Mouse (Mus musculus) kidney, embryonic 15.5 days (tissue): ENCODE data around the gene Accs. TPM values are rescaled to one million over a fixed set of nuclear protein-coding genes. Genes with fewer than 3 reads are reported as not detected.
A peak's percentile ranks its signal among the peaks of the same experiment; 100 is the strongest.

Experiments
- ATAC-seq: fragments of 200-750 bp; cut with Nextera tagmentation; replicated peaks from 2 replicates; pipeline ENCODE4 v1.8.0; 2017; ENCODE audit warnings: moderate TSS enrichment; ENCODE audit not compliant: low FRiP score
- H3K27ac ChIP-seq: fragments of 300-500 bp; sonication (generic); 2 replicates; pipeline ENCODE4 v1.5.1; 2015; ENCODE audit warnings: mild to moderate bottlenecking, inconsistent platforms
- H3K27me3 ChIP-seq: fragments of 300-500 bp; sonication (generic); 2 replicates; pipeline ENCODE4 v1.6.1; 2015; ENCODE audit warnings: inconsistent platforms
- H3K36me3 ChIP-seq: fragments of 300-500 bp; sonication (generic); 2 replicates; pipeline ENCODE4 v1.6.1; 2015; ENCODE audit warnings: inconsistent platforms
- H3K4me1 ChIP-seq: fragments of 300-500 bp; sonication (generic); 2 replicates; pipeline ENCODE4 v1.6.1; 2015; ENCODE audit warnings: inconsistent platforms
- H3K4me2 ChIP-seq: fragments of 300-500 bp; sonication (generic); 2 replicates; pipeline ENCODE4 v1.6.1; 2015; ENCODE audit warnings: moderate library complexity, mild to moderate bottlenecking, inconsistent platforms
- H3K4me3 ChIP-seq: fragments of 300-500 bp; sonication (generic); replicated peaks from 2 replicates; pipeline ENCODE4 v1.5.1; 2015; ENCODE audit warnings: mild to moderate bottlenecking, inconsistent platforms
- H3K9ac ChIP-seq: fragments of 300-500 bp; sonication (generic); 2 replicates; pipeline ENCODE4 v1.6.1; 2015; ENCODE audit warnings: mild to moderate bottlenecking, inconsistent platforms
- H3K9me3 ChIP-seq: fragments of 300-500 bp; sonication (generic); replicated peaks from 2 replicates; pipeline ENCODE4 v1.6.1; 2016; ENCODE audit warnings: inconsistent platforms
- WGBS: fragments of 180-500 bp; shearing (Covaris S2); methylation state at CpG from one replicate; pipeline ENCODE4 v1.1.7; 2015; ENCODE audit warnings: mixed read lengths; 5-methylcytosine and 5-hydroxymethylcytosine counted together
- polyA plus RNA-seq: library from polyadenylated mRNA; unstranded; fragments of >200 nt; fragmentation: Nextera tagmentation; extraction: Ambion mirVana; gene quantifications from 2 replicates; pipeline ENCODE4 v1.2.1, GENCODE M21; 2015

Accs gene
- polyA plus RNA-seq, 1 experiment from 2014 or later: 10.6 TPM

- 90% methylated on average over 3 of the region's 3 CpGs for WGBS
- Histone ChIP-seq H3K36me3 (peaks cover 74% of the 10 kb centered on the region), H3K4me3 (no peak overlapping the region), H3K4me1 (no peaks in the 10 kb centered on the region), H3K9me3 (no peaks in the 10 kb centered on the region), H3K27me3 (no peaks in the 10 kb centered on the region), H3K4me2 (no peak overlapping the region), H3K9ac (no peak overlapping the region), H3K27ac (no peak overlapping the region)
- ATAC-seq: no peak
Measured at GRCm38 (mm10) chr2:93841349-93841748, 8.4 kb downstream of the Accs start.

- WGBS: 89% methylated on average over 6 of the region's 6 CpGs
- Histone ChIP-seq H3K4me3 (no peak overlapping the region), H3K4me1 (no peaks in the 10 kb centered on the region), H3K36me3 (peaks cover 70% of the 10 kb centered on the region), H3K9ac (no peak overlapping the region), H3K4me2 (no peak overlapping the region), H3K9me3 (no peaks in the 10 kb centered on the region), H3K27me3 (no peaks in the 10 kb centered on the region), H3K27ac (no peak overlapping the region)
- ATAC-seq: no peak
Measured at GRCm38 (mm10) chr2:93840109-93840508, 9.6 kb downstream of the Accs start.

DNA sequence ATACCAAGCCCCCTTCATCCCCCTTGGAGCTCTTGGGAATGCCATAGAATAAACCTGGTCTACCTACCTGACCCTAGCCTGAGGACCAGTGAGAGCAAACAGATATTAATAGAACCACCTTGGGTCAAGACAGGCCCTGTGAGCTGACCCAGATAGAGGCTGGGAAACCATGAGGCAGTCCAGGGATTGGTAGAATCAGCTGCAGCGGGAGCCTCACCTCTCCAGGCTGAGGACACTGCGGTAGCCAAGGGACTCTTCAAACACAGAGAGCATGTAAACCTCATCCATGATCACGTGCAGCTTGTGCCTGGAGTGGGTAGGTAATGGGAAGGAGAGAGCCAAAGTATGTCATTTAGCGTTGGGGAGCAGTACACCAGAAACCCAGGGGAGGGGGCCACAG, 10.8 kb downstream of the Accs start:
- no peak overlapping the region for H3K9ac ChIP-seq
- WGBS: 94% methylated on average over 4 of the region's 4 CpGs
- H3K9me3 ChIP-seq: no peaks in the 10 kb centered on the region
- H3K4me1 ChIP-seq: no peaks in the 10 kb centered on the region
- ATAC-seq: no peak
- no peak overlapping the region for H3K27ac ChIP-seq
- H3K36me3 ChIP-seq: peaks cover 68% of the 10 kb centered on the region
- no peaks in the 10 kb centered on the region for H3K27me3 ChIP-seq
- no peak overlapping the region for H3K4me3 ChIP-seq
- no peak overlapping the region for H3K4me2 ChIP-seq

GRCm38 (mm10) chr2:93836232-93836785, 13.4 kb downstream of the Accs start:
- Histone ChIP-seq H3K9me3 (no peaks in the 10 kb centered on the region), H3K27ac (no peak overlapping the region), H3K36me3 (peaks cover 52% of the 10 kb centered on the region), H3K27me3 (no peaks in the 10 kb centered on the region), H3K4me1 (no peaks in the 10 kb centered on the region), H3K4me3 (no peak overlapping the region), H3K9ac (no peak overlapping the region), H3K4me2 (no peak overlapping the region)
- 71% methylated on average over 13 of the region's 13 CpGs for WGBS
- ATAC-seq: no peak

- Histone ChIP-seq H3K27me3 (no peaks in the 10 kb centered on the region), H3K27ac (no peak overlapping the region), H3K4me3 (no peak overlapping the region), H3K4me1 (no peaks in the 10 kb centered on the region), H3K4me2 (no peak overlapping the region), H3K9me3 (no peaks in the 10 kb centered on the region), H3K9ac (no peak overlapping the region), H3K36me3 (peaks cover 45% of the 10 kb centered on the region)
- WGBS: 78% methylated on average over 11 of the region's 11 CpGs
- no peak for ATAC-seq
Measured at GRCm38 (mm10) chr2:93835596-93835995, 14.1 kb downstream of the Accs start.

DNA sequence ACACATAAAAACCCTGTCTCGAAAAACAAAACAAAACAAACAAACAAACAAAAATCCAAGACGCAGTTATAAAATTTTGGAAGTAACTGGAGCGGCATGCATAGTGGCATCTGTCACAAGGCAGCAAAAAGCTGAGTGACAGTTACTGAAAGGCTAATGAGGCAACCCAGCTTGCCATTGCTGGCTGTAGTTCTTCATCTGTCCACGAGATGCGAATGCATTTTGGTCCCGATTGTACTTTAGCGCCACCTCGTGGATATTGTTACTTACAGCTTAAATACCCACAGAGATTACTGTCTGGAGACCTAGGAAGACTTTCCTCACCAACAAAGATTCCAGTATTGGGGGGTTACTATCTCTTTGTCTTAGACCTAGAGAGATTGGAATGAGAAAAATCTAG, 26.2 kb downstream of the Accs start:
- Histone ChIP-seq H3K4me1 (peaks cover 15% of the 10 kb centered on the region), H3K9ac (no peak overlapping the region), H3K9me3 (no peaks in the 10 kb centered on the region), H3K4me2 (no peak overlapping the region), H3K36me3 (peaks cover 8% of the 10 kb centered on the region; the same call in 1 of the 2 replicates), H3K27ac (no peak overlapping the region), H3K27me3 (no peaks in the 10 kb centered on the region), H3K4me3 (no peak overlapping the region)
- 19% methylated on average over 8 of the region's 8 CpGs for WGBS
- 0 out of 2 replicates have a peak, but pooled peaks have one; percentile 16 for ATAC-seq

DNA sequence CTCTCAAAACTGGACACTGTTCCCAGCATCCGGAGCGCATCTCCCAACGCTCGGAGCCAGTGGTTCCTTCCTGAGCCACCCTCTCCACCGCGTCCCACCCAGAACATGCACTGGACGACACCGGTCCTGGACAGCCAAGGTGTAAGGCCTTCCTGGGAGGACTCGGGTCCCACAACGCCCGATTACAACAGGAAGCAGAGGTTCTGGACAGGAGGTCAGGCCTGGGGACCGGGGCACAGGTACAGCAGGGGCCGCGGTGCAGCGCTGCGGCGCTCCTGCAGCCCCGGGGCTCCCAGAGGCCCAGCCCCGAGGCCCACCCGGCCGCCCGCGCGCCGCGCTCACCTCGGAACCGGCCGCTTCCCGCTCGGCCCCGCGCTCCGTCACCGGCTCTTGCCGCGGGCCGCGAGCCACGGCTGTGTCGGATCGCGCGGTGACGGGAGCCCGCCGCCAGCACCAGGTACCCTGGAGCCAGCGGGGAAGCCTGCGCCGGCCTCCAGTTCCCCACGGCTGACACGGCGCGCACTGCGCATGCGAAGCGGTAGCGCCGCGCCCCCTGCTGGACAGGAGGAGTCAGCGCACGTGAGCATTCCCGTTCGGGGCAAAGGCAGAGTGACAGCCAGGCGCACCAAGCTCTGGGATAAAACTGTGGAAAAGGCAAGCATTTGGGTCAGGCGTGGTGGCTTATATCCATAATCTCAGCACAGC, 27.5 kb downstream of the Accs start, which contains the start of gene Ext2:
TSS of gene Ext2 (minus strand) at position 524 of the 705 bp plus-strand sequence.
- Histone ChIP-seq H3K4me3 (peak within 1 kb of the TSS; percentile 96), H3K4me1 (peaks cover 15% of the 10 kb centered on the region), H3K27ac (no peak within 1 kb of the TSS), H3K27me3 (no peaks in the 10 kb centered on the region), H3K4me2 (peak within 1 kb of the TSS; percentile 82), H3K9ac (peak within 1 kb of the TSS; percentile 94), H3K9me3 (no peaks in the 10 kb centered on the region), H3K36me3 (peaks cover 8% of the 10 kb centered on the region; the same call in 1 of the 2 replicates)
- peak; percentile 92 for ATAC-seq
- under 1% methylated on average over 66 of the region's 66 CpGs for WGBS

DNA sequence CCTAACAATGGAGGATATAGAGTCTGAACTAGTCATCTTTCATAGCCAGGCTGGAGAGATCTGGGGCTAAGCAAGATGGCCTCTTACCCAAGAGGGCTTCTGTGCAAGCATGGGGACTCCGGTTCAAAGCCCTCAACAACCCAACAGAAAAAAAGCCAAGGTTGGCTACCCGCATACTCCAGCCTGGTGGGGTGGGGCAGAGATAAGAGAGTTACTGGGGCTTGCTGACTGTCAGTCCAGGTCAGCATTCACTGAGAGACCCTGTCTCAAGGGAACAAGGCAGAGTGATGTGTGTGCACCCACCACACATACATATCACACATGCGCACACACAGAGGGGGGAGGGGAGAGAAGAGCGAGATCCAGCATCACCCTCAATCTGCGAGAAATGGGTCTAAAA, 32.0 kb downstream of the Accs start:
- ATAC-seq: no peak
- H3K9me3 ChIP-seq: no peaks in the 10 kb centered on the region
- peaks cover 15% of the 10 kb centered on the region for H3K4me1 ChIP-seq
- no peak overlapping the region for H3K4me2 ChIP-seq
- H3K4me3 ChIP-seq: no peak overlapping the region
- H3K36me3 ChIP-seq: peaks cover 18% of the 10 kb centered on the region
- no peak overlapping the region for H3K9ac ChIP-seq
- no peak overlapping the region for H3K27ac ChIP-seq
- H3K27me3 ChIP-seq: no peaks in the 10 kb centered on the region
- WGBS: 96% methylated on average over 5 of the region's 5 CpGs

DNA sequence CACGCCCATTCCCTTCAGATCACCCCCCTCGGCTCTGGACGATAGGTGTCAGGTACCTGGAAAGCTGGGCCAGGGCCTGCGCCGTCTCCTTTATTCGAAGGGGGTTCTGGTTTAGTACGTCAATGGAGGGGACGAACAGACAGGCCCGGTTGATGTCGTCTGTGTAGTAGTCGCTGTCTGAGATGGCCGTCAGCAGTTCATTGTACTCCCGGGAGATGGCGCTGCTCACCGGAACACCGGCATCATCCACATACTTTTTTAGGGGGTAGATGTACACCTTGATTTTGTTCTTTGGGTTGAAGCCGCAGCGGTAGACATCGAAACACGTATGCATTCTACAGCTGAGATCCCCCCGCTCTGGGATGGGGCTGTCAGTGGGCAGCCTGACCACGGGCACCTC, 36.4 kb downstream of the Accs start:
- Histone ChIP-seq H3K9me3 (no peaks in the 10 kb centered on the region), H3K4me1 (no peaks in the 10 kb centered on the region), H3K27ac (no peak overlapping the region), H3K4me2 (no peak overlapping the region), H3K36me3 (peaks cover 48% of the 10 kb centered on the region), H3K27me3 (no peaks in the 10 kb centered on the region), H3K9ac (no peak overlapping the region), H3K4me3 (no peak overlapping the region)
- ATAC-seq: no peak
- 95% methylated on average over 22 of the region's 22 CpGs for WGBS

GRCm38 (mm10) chr2:93811812-93812211, 37.9 kb downstream of the Accs start:
- no peak for ATAC-seq
- H3K4me3 ChIP-seq: no peak overlapping the region
- WGBS: 39% methylated on average over 4 of the region's 4 CpGs
- no peak overlapping the region for H3K9ac ChIP-seq
- no peaks in the 10 kb centered on the region for H3K27me3 ChIP-seq
- no peaks in the 10 kb centered on the region for H3K4me1 ChIP-seq
- H3K4me2 ChIP-seq: no peak overlapping the region
- no peaks in the 10 kb centered on the region for H3K9me3 ChIP-seq
- H3K36me3 ChIP-seq: peaks cover 59% of the 10 kb centered on the region
- no peak overlapping the region for H3K27ac ChIP-seq

GRCm38 (mm10) chr2:93809931-93810330, 39.8 kb downstream of the Accs start:
- no peaks in the 10 kb centered on the region for H3K27me3 ChIP-seq
- no peak overlapping the region for H3K4me3 ChIP-seq
- H3K9me3 ChIP-seq: no peaks in the 10 kb centered on the region
- no peak for ATAC-seq
- no peak overlapping the region for H3K9ac ChIP-seq
- no peak overlapping the region for H3K27ac ChIP-seq
- no peak overlapping the region for H3K4me2 ChIP-seq
- H3K4me1 ChIP-seq: no peaks in the 10 kb centered on the region
- 26% methylated on average over 2 of the region's 2 CpGs for WGBS
- H3K36me3 ChIP-seq: peaks cover 77% of the 10 kb centered on the region

GRCm38 (mm10) chr2:93808071-93808470, 41.7 kb downstream of the Accs start:
- Histone ChIP-seq H3K36me3 (peaks cover 86% of the 10 kb centered on the region), H3K9me3 (no peaks in the 10 kb centered on the region), H3K9ac (no peak overlapping the region), H3K27ac (no peak overlapping the region), H3K4me3 (no peak overlapping the region), H3K27me3 (no peaks in the 10 kb centered on the region), H3K4me1 (no peaks in the 10 kb centered on the region), H3K4me2 (no peak overlapping the region)
- ATAC-seq: no peak
- 82% methylated on average over 5 of the region's 5 CpGs for WGBS
